Mouse (Mus musculus): ENCODE measurements around the gene Poc1b.

DNA sequence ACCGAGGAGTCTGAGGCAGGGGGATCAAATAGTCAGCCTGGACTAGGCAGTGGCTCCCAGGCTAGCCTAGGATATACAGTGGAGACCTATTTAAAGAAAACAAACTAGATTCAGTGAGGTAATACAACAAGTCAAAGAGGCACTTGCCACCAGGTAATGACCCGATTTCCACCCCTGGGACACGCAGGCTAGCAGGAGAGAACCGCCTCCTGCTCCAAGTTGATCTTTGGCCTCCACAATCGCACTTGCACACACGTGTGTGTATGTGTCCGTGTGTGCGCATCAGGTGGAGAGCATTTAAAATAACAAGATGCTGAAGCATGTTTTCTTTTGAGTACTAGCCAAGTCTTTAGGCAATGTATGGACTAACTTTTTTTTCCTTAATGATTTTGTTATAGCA, 127.5 kb downstream of the Poc1b start:
- no peak for TF ChIP-seq CTCF (IDR thresholded peaks at IDR 0.05; ENCODE audit: low read depth)
- no peak for TF ChIP-seq EP300 (optimal IDR thresholded peaks at IDR 0.05)
